Mouse (Mus musculus) granulocyte monocyte progenitor cell, adult 5-6 weeks (primary cell): ENCODE measurements around the gene Bcl9. TPM values are rescaled to one million over a fixed set of nuclear protein-coding genes. Genes with fewer than 3 reads are reported as not detected.
A peak's percentile ranks its signal among the peaks of the same experiment; 100 is the strongest.

Source experiments
- ATAC-seq: replicated peaks from 2 replicates; pipeline ENCODE4 v1.8.0; 2016; ENCODE audit warnings: mild to moderate bottlenecking, moderate TSS enrichment, inconsistent platforms; ENCODE audit not compliant: poor library complexity, severe bottlenecking
- total RNA-seq, 2 experiments: library from RNA; stranded (forward) in 1 of 2; stranded (reverse) in 1 of 2; fragments of 200-712, 200-1000 nt in 1 of 2; fragments of >200 nt in 1 of 2; fragmentation: Nextera tagmentation in 1 of 2; gene quantifications; 2 replicates each; pipeline ENCODE4 v1.2.3; 2014 to 2017

The Bcl9 gene
- total RNA-seq (2014; fragmentation: Nextera tagmentation) (25.3 and 43.8 TPM in 2 replicates), total RNA-seq (2017) (3.5 and 6.2 TPM in 2 replicates)

- ATAC-seq, result peak; percentile 57
Observed at GRCm38 (mm10) chr3:97297553-97298432, at the start of gene Bcl9. Gene Bcl9, minus strand, starts transcription at chr3:97297917.

GRCm38 (mm10) chr3:97339193-97339576 lies 41.5 kb upstream of the Bcl9 start:
- no peak for ATAC-seq

GRCm38 (mm10) chr3:97338522-97339192 lies 40.9 kb upstream of the Bcl9 start:
- ATAC-seq, result peak; percentile 83

GRCm38 (mm10) chr3:97337306-97337705 lies 39.6 kb upstream of the Bcl9 start:
- no peak for ATAC-seq

- ATAC-seq, result no peak
Observed at GRCm38 (mm10) chr3:97336331-97336730, 38.6 kb upstream of the Bcl9 start.

GRCm38 (mm10) chr3:97334618-97335017 lies 36.9 kb upstream of the Bcl9 start:
- ATAC-seq, result no peak

- no peak for ATAC-seq
Observed at GRCm38 (mm10) chr3:97332172-97332571, 34.5 kb upstream of the Bcl9 start.

GRCm38 (mm10) chr3:97327809-97328208 lies 30.1 kb upstream of the Bcl9 start:
- ATAC-seq, result no peak

GRCm38 (mm10) chr3:97327356-97327755 lies 29.6 kb upstream of the Bcl9 start:
- ATAC-seq, result no peak

- no peak for ATAC-seq
Observed at GRCm38 (mm10) chr3:97325621-97326345, 28.1 kb upstream of the Bcl9 start.

GRCm38 (mm10) chr3:97324046-97324445 lies 26.3 kb upstream of the Bcl9 start:
- no peak for ATAC-seq

- ATAC-seq, result no peak
Observed at GRCm38 (mm10) chr3:97317302-97317701, 19.6 kb upstream of the Bcl9 start.

GRCm38 (mm10) chr3:97313431-97313830 lies 15.7 kb upstream of the Bcl9 start:
- ATAC-seq, result peak; percentile 27

- no peak for ATAC-seq
Observed at GRCm38 (mm10) chr3:97311998-97312397, 14.3 kb upstream of the Bcl9 start.

GRCm38 (mm10) chr3:97309748-97310536 lies 12.2 kb upstream of the Bcl9 start:
- ATAC-seq, result no peak

GRCm38 (mm10) chr3:97308440-97308839 lies 10.7 kb upstream of the Bcl9 start:
- ATAC-seq, result no peak

- no peak for ATAC-seq
Observed at GRCm38 (mm10) chr3:97305907-97306306, 8.2 kb upstream of the Bcl9 start.

GRCm38 (mm10) chr3:97301586-97301985 lies 3.9 kb upstream of the Bcl9 start:
- no peak for ATAC-seq

GRCm38 (mm10) chr3:97300370-97300769 lies 2.7 kb upstream of the Bcl9 start:
- no peak for ATAC-seq

- ATAC-seq, result no peak
Observed at GRCm38 (mm10) chr3:97299885-97300284, 2.2 kb upstream of the Bcl9 start.
